Mouse (Mus musculus) embryo, embryonic 11 days (tissue): Measurements from ENCODE around the gene Aprt.
"Not testable (repeated sequence)": the region's sequence is repeated elsewhere in the genome, so short reads cannot be mapped to it uniquely, and the experiment has no call there.

Experiments
- DNase-seq: peaks from one replicate; pipeline ENCODE4 v3.0.0-alpha.2; 2015

Aprt gene

GRCm38 (mm10) chr8:122585411-122585891 lies 8.7 kb upstream of the Aprt start:
- no peak for DNase-seq

GRCm38 (mm10) chr8:122584981-122585380 lies 8.3 kb upstream of the Aprt start:
- DNase-seq = no peak

GRCm38 (mm10) chr8:122580926-122581325 lies 4.2 kb upstream of the Aprt start:
- DNase-seq = peak; percentile 20

- DNase-seq = peak; percentile 41
Observed at GRCm38 (mm10) chr8:122579196-122579595, 2.5 kb upstream of the Aprt start.

GRCm38 (mm10) chr8:122577116-122577515 lies 407 bp upstream of the Aprt start:
- DNase-seq = peak; percentile 35

GRCm38 (mm10) chr8:122575735-122576647 lies 718 bp downstream of the Aprt start:
- peak; percentile 32 for DNase-seq

- no peak for DNase-seq
Observed at GRCm38 (mm10) chr8:122575286-122575685, 1.4 kb downstream of the Aprt start.

GRCm38 (mm10) chr8:122574667-122575251 lies 1.9 kb downstream of the Aprt start:
- no peak for DNase-seq

GRCm38 (mm10) chr8:122574264-122574663 lies 2.4 kb downstream of the Aprt start:
- DNase-seq = no peak

- no peak for DNase-seq
Observed at GRCm38 (mm10) chr8:122573577-122573976, 3.1 kb downstream of the Aprt start.

GRCm38 (mm10) chr8:122573176-122573575 lies 3.5 kb downstream of the Aprt start:
- not testable (repeated sequence) for DNase-seq

- DNase-seq = no peak
Observed at GRCm38 (mm10) chr8:122572751-122573150, 4.0 kb downstream of the Aprt start.

- DNase-seq = no peak
Observed at GRCm38 (mm10) chr8:122571750-122572267, 4.9 kb downstream of the Aprt start.

- DNase-seq = no peak
Observed at GRCm38 (mm10) chr8:122571153-122571552, 5.6 kb downstream of the Aprt start.

- DNase-seq = no peak
Observed at GRCm38 (mm10) chr8:122569996-122570395, 6.7 kb downstream of the Aprt start.

GRCm38 (mm10) chr8:122569329-122569728 lies 7.4 kb downstream of the Aprt start:
- DNase-seq = no peak

GRCm38 (mm10) chr8:122568881-122569309 lies 7.8 kb downstream of the Aprt start:
- peak; percentile 50 for DNase-seq

GRCm38 (mm10) chr8:122568109-122568504 lies 8.6 kb downstream of the Aprt start:
- no peak for DNase-seq

- peak; percentile 98 for DNase-seq
Observed at GRCm38 (mm10) chr8:122567361-122568108, 9.2 kb downstream of the Aprt start, which contains the start of gene Cdt1. TSS of gene Cdt1 (plus strand) at chr8:122568015.

GRCm38 (mm10) chr8:122566766-122567165 lies 9.9 kb downstream of the Aprt start:
- DNase-seq = peak; percentile 43

GRCm38 (mm10) chr8:122564363-122565352 lies 12.1 kb downstream of the Aprt start:
- no peak for DNase-seq

GRCm38 (mm10) chr8:122561199-122561598 lies 15.5 kb downstream of the Aprt start:
- DNase-seq = no peak
